Mouse (Mus musculus): ENCODE data around the gene Fat1. TPM values are rescaled to one million over a fixed set of nuclear protein-coding genes. Genes with fewer than 3 reads are reported as not detected.

Fat1 gene
- 14.6 and 15.8 TPM in 2 replicates for polyA plus RNA-seq (2015; fragmentation: Nextera tagmentation; extraction: Ambion mirVana)

DNA sequence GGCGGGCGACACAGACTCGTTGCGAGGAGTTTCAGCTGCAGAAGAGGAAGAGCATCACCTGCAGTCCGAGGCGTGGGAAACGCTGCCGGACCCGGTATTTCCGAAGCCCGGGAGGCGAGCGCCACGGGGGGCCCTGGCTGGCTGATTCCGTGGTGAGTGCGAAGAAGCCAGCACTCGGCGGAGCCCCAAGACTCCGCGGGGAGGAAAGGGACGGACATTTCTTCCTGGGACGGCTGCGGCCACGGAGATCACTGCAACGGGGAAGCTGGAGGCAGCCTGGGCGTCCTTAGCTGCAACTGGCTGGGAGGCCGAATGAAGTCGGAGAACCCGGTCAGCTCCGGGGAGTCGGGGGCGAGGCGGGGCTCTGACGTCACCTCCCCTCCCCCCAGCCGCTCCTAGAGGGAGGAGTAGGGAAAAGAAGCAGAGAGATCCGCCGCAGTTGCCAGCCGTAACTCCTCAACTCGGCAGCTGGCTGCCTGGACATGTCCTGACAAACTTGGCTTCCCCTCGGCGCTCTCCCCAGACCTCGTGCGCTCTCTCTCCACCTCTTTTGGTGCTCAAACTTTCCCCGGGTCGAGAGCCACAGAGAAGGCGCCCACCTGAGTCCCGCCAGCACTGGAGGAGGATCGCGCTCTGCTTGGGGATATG is at the start of gene Fat1:
TSS of gene Fat1 (plus strand) at position 598 of the 648 bp plus-strand sequence.
- peak; percentile 69 for ATAC-seq (ENCODE audit: low FRiP score, low read depth)

DNA sequence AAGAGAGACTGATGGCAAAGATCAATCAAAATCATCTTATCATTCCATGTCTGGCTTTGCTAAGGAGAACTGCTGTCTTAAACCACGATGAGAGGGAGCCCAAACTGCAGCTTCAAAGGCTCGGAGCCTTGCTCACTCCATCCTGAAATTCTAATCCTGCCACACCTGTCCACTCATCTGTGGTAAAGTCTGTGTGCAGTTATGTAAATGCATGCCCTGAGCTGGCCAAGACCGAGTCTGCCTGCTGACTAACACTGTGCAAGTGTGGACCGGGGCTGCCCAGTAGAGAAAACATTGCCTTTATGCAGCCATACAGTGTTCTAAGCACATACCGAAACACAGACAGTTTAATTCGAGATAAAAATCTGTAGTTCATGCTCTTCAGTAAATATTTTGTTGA is 40.6 kb upstream of the Fat1 start:
- H3K9ac ChIP-seq: no peak overlapping the region
- H3K4me2 ChIP-seq: no peak overlapping the region
- ATAC-seq (ENCODE audit: low FRiP score, low read depth): no peak
- WGBS: 78% methylated on average over 6 of the region's 6 CpGs
- 0 out of 2 replicates have a peak, but pooled peaks cover 4% of the 10 kb centered on the region for H3K4me1 ChIP-seq (replicated peaks)
- H3K4me3 ChIP-seq: no peak overlapping the region
- H3K27ac ChIP-seq (replicated peaks): no peak overlapping the region
- H3K9me3 ChIP-seq: no peaks in the 10 kb centered on the region
- H3K27me3 ChIP-seq: no peaks in the 10 kb centered on the region
- no peaks in the 10 kb centered on the region for H3K36me3 ChIP-seq

More for the DNA sequence above, at the start of gene Fat1:
- Histone ChIP-seq H3K4me3 (peak within 1 kb of the TSS; percentile 84), H3K9ac (peak within 1 kb of the TSS; percentile 63), H3K4me1 (replicated peaks) (peaks cover 16% of the 10 kb centered on the region), H3K27ac (replicated peaks) (peak within 1 kb of the TSS; percentile 90), H3K27me3 (no peaks in the 10 kb centered on the region), H3K4me2 (peak within 1 kb of the TSS; percentile 84), H3K9me3 (no peaks in the 10 kb centered on the region), H3K36me3 (no peaks in the 10 kb centered on the region)
- WGBS: 0% methylated on average over 47 of the region's 49 CpGs

DNA sequence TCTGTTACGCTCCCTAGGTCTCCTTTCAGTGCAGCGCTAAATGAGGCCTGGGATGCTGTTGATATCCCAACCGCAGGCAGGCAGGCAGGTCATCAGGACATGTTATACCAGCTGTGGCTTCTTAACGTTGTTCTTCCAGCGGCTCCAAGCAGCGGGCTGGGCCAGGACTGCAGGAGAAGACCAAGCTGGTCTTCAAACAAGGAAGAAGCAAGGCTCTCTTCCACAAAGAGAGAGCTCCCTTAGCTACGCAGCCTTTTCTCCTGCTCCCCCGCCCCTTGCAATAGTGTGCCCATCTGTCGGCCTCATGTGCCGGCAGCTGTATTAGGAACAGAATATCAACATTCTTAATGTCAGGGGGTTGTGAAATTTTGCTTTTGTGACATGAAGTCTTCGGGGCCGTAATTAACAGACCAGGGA is 35.7 kb upstream of the Fat1 start:
- WGBS: 30% methylated on average over 12 of the region's 12 CpGs
- 0 out of 2 replicates have a peak, but pooled peaks cover 4% of the 10 kb centered on the region for H3K4me1 ChIP-seq (replicated peaks)
- H3K4me3 ChIP-seq: no peak overlapping the region
- H3K9me3 ChIP-seq: no peaks in the 10 kb centered on the region
- peak overlapping the region; percentile 20 for H3K4me2 ChIP-seq
- no peak overlapping the region for H3K27ac ChIP-seq (replicated peaks)
- H3K27me3 ChIP-seq: no peaks in the 10 kb centered on the region
- ATAC-seq (ENCODE audit: low FRiP score, low read depth): no peak
- no peak overlapping the region for H3K9ac ChIP-seq
- no peaks in the 10 kb centered on the region for H3K36me3 ChIP-seq

DNA sequence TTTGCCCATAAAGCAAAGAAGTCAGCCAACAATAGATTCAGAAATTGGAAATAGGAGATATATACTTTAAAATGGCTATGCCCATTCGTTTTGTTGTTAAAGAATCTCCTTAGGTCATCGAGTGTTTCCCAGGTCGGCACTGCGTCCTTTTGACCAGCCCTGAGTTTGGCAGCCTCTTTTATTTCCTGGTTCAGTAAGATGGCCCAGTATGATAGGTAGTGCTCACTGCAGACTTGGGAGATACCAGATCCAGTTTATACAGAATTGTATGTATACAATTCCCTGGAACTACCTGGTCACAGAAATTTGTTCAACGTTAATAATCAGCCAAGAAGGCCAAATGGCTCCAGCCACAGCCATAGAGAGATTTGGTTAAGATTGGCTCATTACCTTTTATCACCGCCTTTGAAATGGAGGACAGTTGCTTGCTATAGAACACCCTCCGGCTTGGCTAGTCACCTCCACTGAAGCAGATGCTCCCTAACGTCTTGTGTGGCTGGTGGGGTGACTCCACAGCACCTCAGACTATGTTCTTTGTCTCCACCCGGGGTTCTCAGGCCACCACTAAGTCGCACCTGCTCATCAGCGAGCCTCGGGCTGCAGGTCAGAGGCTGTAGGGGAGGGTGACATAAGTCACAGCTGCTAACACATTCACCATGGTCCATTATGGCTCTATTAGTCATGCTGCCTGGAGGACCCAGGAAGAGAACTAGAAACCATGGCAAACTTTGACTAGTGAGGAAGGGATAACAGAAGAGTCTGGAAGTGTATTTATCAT is 23.9 kb upstream of the Fat1 start:
- Histone ChIP-seq H3K4me1 (replicated peaks) (no peaks in the 10 kb centered on the region), H3K4me2 (no peak overlapping the region), H3K9me3 (no peaks in the 10 kb centered on the region), H3K27me3 (no peaks in the 10 kb centered on the region), H3K4me3 (no peak overlapping the region), H3K36me3 (no peaks in the 10 kb centered on the region), H3K9ac (no peak overlapping the region), H3K27ac (replicated peaks) (no peak overlapping the region)
- WGBS: 75% methylated on average over 12 of the region's 12 CpGs
- ATAC-seq (ENCODE audit: low FRiP score, low read depth): no peak

DNA sequence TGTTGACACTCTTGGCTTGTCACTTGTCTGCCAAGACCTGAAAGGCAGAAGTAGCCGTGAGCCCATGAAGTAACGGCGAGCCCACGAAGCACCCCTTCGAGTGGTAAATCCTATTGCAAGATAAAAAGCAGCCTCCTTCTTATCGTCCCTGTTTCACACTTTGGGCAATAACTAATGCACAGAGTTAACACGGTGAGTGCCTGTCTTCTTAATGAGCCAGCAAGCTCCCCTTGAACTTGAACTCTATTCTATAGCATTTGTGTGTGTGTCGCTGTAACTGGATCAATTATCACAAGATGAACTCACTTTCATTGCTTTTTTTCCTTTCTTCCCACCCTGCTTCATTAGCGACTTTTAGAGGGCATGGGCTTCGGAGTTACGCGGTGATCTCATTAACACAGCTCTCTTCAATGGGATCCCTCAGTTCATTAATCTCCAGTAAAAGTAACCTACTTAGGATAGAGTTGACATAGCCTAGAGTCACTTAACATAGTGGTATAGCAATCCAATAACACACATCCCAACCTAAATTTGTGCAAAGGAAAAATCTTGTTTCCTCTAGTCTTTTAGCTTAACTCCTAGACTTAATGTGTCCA is 15.7 kb upstream of the Fat1 start:
- Histone ChIP-seq H3K27ac (replicated peaks) (no peak overlapping the region), H3K9ac (no peak overlapping the region), H3K36me3 (no peaks in the 10 kb centered on the region), H3K4me2 (no peak overlapping the region), H3K27me3 (no peaks in the 10 kb centered on the region), H3K4me3 (no peak overlapping the region), H3K4me1 (replicated peaks) (no peaks in the 10 kb centered on the region), H3K9me3 (no peaks in the 10 kb centered on the region)
- ATAC-seq (ENCODE audit: low FRiP score, low read depth): no peak
- WGBS: 86% methylated on average over 12 of the region's 12 CpGs

DNA sequence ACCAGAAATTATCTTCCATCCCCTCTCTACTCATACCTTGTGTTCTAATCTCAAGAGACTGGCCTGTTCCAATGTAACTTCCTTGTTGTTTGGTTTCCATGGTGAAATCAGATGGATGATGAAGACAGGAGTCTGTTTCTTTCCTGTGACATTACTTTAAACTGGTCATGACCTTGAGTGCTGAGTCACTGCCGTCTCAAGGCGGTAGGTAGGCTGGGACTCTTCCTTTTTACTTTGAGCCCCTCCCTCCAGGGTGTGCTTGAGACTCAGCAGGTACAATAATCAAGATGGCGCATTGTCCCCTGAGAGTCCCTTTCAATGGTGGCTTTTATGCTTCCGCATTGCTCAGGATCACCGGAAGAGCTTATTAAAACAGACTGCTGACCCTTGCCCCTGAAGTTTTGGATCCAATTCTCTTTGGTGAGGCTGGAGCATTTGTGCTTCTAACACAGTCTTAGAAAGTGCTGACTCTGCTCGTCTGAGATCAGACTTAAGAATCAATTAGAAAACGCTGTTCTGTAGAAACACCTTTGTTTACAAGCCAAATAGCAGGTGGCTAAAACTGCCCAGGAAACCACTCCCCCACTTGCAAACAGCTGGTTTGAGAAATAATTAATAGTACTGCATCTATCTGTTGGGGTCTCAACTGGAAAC is 14.7 kb upstream of the Fat1 start:
- Histone ChIP-seq H3K4me2 (no peak overlapping the region), H3K9ac (no peak overlapping the region), H3K27ac (replicated peaks) (no peak overlapping the region), H3K4me1 (replicated peaks) (no peaks in the 10 kb centered on the region), H3K9me3 (no peaks in the 10 kb centered on the region), H3K4me3 (no peak overlapping the region), H3K27me3 (no peaks in the 10 kb centered on the region), H3K36me3 (no peaks in the 10 kb centered on the region)
- WGBS: 66% methylated on average over 7 of the region's 7 CpGs
- no peak for ATAC-seq (ENCODE audit: low FRiP score, low read depth)

DNA sequence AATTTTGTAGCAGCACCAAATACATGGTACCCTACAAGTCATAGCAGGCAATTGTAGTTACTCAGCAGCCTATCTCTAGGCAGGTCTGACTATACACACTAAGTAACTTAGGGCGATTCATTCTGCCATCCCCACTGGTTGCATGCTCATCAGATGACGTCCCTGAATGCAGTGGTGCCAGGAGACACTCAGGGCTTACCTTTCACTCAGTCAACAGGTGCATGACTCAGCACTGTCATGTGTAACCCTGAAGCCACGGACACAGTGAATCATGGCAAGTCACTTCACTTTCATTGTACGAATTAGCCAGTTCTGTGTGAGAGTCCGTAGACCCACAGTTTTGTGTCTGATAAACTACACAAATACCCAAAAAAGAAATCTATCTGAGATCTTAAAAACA is 10.3 kb upstream of the Fat1 start:
- 91% methylated on average over 5 of the region's 5 CpGs for WGBS
- no peak overlapping the region for H3K4me2 ChIP-seq
- H3K27me3 ChIP-seq: no peaks in the 10 kb centered on the region
- no peak for ATAC-seq (ENCODE audit: low FRiP score, low read depth)
- no peaks in the 10 kb centered on the region for H3K9me3 ChIP-seq
- H3K36me3 ChIP-seq: no peaks in the 10 kb centered on the region
- no peak overlapping the region for H3K27ac ChIP-seq (replicated peaks)
- H3K4me3 ChIP-seq: no peak overlapping the region
- no peaks in the 10 kb centered on the region for H3K4me1 ChIP-seq (replicated peaks)
- H3K9ac ChIP-seq: no peak overlapping the region

DNA sequence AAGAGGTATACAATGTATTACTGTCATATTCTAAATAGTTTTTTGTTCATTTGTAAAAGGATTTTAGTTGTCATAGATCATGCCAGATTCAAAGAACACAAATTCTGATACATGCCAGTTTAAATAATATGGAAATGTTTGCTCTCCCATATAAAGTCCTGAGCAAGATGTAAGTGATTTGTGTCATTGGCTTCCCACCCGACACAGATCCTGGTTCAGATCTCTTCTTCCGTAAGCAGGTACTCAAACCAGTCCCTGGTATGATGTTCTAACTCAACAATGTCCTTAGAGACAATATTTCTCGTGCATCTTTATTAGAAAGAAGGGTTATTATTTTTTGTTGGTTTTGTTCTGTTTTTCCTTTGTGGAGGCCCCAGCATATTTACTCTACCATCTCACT is 5.2 kb upstream of the Fat1 start:
- H3K9ac ChIP-seq: no peak overlapping the region
- H3K4me1 ChIP-seq (replicated peaks): peaks cover 10% of the 10 kb centered on the region
- H3K36me3 ChIP-seq: no peaks in the 10 kb centered on the region
- no peak for ATAC-seq (ENCODE audit: low FRiP score, low read depth)
- no peaks in the 10 kb centered on the region for H3K9me3 ChIP-seq
- no peak overlapping the region for H3K4me2 ChIP-seq
- H3K4me3 ChIP-seq: no peak overlapping the region
- no peaks in the 10 kb centered on the region for H3K27me3 ChIP-seq
- no peak overlapping the region for H3K27ac ChIP-seq (replicated peaks)
- WGBS: 91% methylated on average over 3 of the region's 3 CpGs

DNA sequence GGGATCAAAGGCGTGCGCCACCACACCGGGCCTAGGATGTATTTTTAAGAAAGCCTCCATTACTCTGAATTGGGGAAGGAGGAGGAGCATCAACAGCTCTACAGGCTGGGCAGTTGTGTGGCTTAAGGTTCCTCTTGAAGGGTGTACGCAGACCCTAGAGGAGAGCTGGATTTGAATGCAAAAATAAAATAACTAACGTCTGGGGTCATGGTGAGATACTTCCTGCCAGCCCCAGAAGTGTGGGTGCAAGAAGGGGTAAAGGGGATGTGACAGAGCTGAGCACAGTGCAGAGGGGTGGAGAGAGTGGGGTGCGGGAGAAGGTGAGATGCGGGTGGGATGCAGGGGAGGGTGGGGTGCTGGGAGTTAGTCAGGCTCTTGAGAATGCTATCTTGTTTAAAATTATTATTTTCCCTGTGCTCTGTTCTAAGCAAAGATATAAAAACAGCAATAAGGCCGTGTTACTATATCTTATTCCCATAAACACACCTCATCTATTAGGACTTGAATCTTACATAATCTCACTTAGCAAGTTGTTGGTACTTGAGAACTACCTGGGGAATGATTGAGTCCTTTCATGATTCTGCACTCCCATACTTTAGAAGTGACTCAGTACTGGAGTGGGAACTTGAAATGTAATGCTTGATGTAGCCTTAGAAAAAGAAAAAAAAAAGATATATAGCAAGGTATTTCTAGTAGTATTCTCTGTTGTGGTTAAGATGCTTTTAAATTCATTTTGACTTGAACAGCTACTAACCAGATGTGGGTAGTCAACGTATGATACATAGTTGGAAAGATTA is 2.5 kb upstream of the Fat1 start:
- H3K27ac ChIP-seq (replicated peaks): no peak overlapping the region
- WGBS: 97% methylated on average over 9 of the region's 9 CpGs
- H3K27me3 ChIP-seq: no peaks in the 10 kb centered on the region
- H3K9me3 ChIP-seq: no peaks in the 10 kb centered on the region
- H3K4me1 ChIP-seq (replicated peaks): peaks cover 10% of the 10 kb centered on the region
- H3K4me3 ChIP-seq: no peak overlapping the region
- H3K36me3 ChIP-seq: no peaks in the 10 kb centered on the region
- no peak overlapping the region for H3K9ac ChIP-seq
- ATAC-seq (ENCODE audit: low FRiP score, low read depth): no peak
- no peak overlapping the region; the same call in 1 of the 2 replicates for H3K4me2 ChIP-seq

DNA sequence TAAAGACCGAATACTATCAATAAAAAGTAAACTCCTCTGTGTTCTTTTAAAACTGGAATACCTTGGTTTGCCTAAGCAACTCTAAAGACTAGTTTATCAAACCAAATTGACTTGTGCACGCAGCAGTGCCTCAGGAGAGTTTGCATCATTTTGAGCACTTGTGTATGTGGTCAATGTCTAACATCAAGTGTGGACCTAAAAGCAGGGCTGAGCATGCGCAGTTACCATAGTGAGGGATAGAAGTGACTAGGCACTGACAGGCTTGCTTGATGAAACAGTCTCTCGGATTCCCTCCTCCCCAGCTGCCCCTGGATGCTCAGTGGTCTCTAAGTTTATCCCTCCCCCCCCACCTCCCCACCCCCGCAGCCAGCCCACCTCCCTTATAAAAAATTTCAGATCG is 1.8 kb upstream of the Fat1 start:
- ATAC-seq (ENCODE audit: low FRiP score, low read depth): no peak
- Histone ChIP-seq H3K4me1 (replicated peaks) (peaks cover 10% of the 10 kb centered on the region), H3K9me3 (no peaks in the 10 kb centered on the region), H3K4me3 (peak overlapping the region; percentile 84), H3K27ac (replicated peaks) (peak overlapping the region; percentile 90; the same call in 1 of the 2 replicates), H3K27me3 (no peaks in the 10 kb centered on the region), H3K4me2 (peak overlapping the region; percentile 84), H3K36me3 (no peaks in the 10 kb centered on the region), H3K9ac (peak overlapping the region; percentile 63)
- 45% methylated on average over 6 of the region's 6 CpGs for WGBS

DNA sequence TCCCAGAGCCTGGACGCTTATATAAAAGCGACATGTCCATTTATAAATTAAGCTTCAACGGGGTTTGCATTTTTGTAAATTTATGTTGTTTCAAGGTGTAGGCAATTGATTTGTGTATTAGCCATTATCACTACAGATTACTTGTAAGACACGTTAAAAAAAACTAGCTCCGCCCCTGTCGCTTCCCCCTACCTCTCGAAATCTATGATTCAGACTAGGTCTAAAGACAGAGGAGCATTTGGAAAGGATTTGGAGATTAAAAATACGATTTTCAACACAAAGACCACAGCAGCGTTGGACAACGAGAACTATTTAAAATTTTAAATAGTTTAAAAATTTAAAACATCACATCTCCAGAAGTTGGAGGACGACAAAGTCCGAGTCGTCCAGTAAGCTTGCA is 831 bp upstream of the Fat1 start:
- no peaks in the 10 kb centered on the region for H3K27me3 ChIP-seq
- H3K4me3 ChIP-seq: peak overlapping the region; percentile 84
- peak overlapping the region; percentile 63 for H3K9ac ChIP-seq
- ATAC-seq (ENCODE audit: low FRiP score, low read depth): no peak
- H3K36me3 ChIP-seq: no peaks in the 10 kb centered on the region
- peak overlapping the region; percentile 84 for H3K4me2 ChIP-seq
- no peaks in the 10 kb centered on the region for H3K9me3 ChIP-seq
- WGBS: 2% methylated on average over 13 of the region's 13 CpGs
- peak overlapping the region; percentile 90 for H3K27ac ChIP-seq (replicated peaks)
- peaks cover 11% of the 10 kb centered on the region for H3K4me1 ChIP-seq (replicated peaks)

Measured in hindbrain, embryonic 15.5 days (tissue).